ENCODE assay signal across 16 mouse cellular contexts in genomic region chr6:100939766-100940165, GRCm38 (mm10).
"Had no signal": no experiment of that assay in that cellular context is flagged by ENCODE, and none has a peak within 500 bp of the region (broad histone marks: within the 10 kb centered on the region; RNA-seq: fewer than 3 reads in every experiment).

No protein-coding gene starts in this region.

- H3K4me3 ChIP-seq: neural tube, embryonic 13.5 days; neural tube, embryonic 15.5 days; stomach, embryonic 15.5 days had no signal

- H3K9ac ChIP-seq: neural tube, embryonic 13.5 days; neural tube, embryonic 15.5 days; stomach, embryonic 15.5 days had no signal

- H3K36me3 ChIP-seq: neural tube, embryonic 13.5 days; neural tube, embryonic 15.5 days; stomach, embryonic 15.5 days had no signal

- DNase-seq: retina, postnatal 1 day; right cerebral cortex, adult 18-20 months; right cerebral cortex, postnatal 14 days; right cerebral cortex, postnatal 25 days; right cerebral cortex, postnatal 4 days; spleen, adult 18-20 months; thymus, adult 18-20 months; thymus, adult 2 months; thymus, postnatal 14 days; thymus, postnatal 25 days; thymus, postnatal 36 days; thymus, postnatal 4 days had no signal

- H3K4me2 ChIP-seq: neural tube, embryonic 13.5 days; neural tube, embryonic 15.5 days; stomach, embryonic 15.5 days had no signal

- H3K27me3 ChIP-seq: neural tube, embryonic 13.5 days; neural tube, embryonic 15.5 days; stomach, embryonic 15.5 days had no signal

- H3K9me3 ChIP-seq: neural tube, embryonic 13.5 days; neural tube, embryonic 15.5 days; stomach, embryonic 15.5 days had no signal

- H3K4me1 ChIP-seq: stomach, embryonic 15.5 days had no signal

- H3K27ac ChIP-seq: neural tube, embryonic 13.5 days; neural tube, embryonic 15.5 days; stomach, embryonic 15.5 days; stomach, postnatal 0 days had no signal
